Mouse (Mus musculus): ENCODE measurements around the gene Exoc2. TPM values are rescaled to one million over a fixed set of nuclear protein-coding genes. Genes with fewer than 3 reads are reported as not detected.

Gene Exoc2
- total RNA-seq, 2 experiments from 2014 or later = 11.7 to 12.9 TPM

DNA sequence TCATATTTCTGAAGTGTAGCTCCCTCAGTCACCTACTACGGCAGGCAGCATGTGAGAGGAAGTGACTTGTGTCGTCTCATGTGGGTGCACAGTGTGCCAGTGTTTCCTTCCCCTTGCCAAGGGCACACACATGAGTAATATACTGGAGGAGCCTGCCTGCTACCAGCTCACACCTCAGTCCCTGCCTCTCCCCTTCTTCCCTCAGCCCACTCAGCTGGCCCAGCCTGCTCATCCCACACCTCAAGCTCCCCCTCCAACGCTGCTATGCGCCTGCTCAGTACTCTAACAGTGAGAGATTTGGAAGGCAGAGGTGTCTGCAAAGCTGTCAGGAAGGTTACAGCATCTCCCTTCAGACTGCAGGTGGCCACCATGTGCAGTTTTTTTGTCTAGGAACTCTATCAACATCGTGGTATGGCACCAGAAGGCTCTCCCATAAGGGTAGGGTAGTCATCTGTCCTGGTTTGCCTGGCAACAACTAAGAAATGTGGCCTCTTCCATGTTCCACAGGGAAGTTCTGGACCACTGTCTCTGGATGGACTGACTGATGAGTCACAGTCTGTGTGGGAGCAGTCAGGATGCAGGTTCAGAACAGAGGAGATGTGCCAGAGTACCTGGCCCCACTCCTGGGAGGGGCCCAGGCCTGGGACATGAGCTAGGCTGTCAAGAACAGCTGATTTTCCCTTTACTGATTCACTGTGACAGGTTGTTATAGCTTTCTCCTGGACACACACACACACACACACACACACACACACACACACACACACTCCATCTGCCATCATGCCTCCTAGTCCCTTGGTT is 187.5 kb downstream of the Exoc2 start:
- no peak for DNase-seq
- intact Hi-C loops (cut with DNase I) = no loop called here

DNA sequence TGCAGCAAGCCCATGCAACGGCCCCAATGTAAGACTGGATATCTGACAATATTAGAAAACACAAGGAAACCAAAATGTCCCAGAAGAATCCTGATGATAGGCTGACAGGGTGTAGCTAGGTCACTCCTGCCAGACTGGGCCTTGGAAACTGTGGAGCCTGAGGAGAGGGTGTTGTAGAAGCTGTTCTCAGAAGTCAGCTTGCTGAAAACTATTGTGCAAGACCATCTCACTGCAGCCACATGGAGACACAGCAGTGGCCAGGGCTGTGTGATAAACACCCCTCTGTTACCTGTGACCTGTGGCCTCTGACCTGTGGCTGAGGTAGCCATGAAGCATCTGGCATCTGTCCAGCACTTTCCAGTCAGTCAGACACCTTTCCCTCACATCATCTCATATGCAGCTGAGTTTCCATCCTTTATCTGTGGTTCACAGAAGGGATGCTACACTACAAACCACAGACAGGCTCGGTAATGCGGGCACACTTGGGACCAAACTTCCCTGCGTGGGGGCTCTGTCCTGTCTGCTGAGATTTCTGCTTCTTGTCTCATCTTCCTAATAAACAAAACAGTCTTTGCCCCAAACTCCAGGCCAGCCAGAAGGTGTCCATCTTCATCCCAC is 188.4 kb downstream of the Exoc2 start:
- DNase-seq = peak in 1 of 2 experiments; percentile 39
- intact Hi-C loops (cut with DNase I) = no loop called here

DNA sequence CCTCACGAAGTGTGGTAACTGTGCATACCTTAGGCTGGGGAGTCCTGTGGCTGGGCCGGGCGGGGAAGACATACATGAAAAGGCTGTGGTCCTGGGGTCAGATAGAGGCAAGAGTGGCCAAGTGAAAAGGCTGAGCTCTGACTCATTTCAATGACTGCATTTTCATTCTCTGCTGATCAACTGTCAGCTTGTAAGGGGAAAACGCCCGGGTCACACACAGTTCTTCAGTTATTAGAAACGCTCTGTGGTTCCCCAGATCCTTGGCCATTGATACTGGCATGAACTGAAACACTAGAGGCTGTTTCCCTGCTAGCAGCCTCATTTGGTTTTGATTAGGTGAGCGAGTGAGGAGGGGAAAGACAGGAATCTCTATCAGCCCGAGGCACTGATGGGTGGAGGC is 191.5 kb downstream of the Exoc2 start:
- intact Hi-C loops (cut with DNase I) = no loop called here
- DNase-seq = no peak

DNA sequence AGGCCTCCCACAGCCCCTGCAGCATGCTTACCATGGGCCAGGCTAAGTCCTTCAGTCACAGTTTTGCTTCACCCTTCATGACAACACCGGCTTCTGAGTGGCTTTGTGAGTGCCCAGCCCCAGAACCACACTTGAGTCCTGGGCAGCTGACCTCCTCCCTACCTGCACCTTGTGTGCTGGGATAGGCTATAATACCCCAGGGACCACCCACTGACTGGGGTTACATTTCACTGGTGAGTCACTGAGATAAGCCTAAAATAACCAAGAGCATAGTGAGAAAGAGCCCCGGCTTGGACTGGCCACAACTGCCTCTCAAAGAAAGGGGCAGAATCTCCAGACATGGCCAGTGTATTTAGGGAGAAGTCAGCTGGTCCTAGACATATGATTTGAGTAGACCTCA is 192.0 kb downstream of the Exoc2 start:
- intact Hi-C loops (cut with DNase I) = no loop called here
- DNase-seq = no peak

DNA sequence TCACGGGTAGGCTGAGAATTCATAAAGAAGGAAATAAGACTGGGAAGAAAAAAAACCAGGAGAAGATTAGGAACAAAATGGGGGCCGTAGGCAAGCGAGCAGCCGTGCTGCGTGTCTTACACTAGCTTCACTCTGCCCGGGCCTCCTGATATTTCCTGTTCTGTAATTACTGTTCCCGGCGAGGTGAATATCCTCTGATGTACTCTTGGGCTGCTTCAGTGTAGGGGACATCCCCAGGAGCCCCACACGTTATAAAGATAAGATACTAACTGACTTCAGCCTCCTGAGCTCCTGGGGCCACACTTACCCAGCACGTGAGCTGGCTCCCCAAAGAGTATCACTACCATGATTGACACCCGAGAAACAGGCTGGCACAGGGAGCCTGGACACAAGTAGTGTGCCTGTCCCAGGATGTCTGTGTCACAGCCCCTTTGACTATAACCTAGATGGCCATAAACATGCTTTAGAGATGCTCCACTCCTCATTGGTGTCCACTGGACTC is 196.2 kb downstream of the Exoc2 start:
- DNase-seq = no peak
- intact Hi-C loops (cut with DNase I) = no loop called here

DNA sequence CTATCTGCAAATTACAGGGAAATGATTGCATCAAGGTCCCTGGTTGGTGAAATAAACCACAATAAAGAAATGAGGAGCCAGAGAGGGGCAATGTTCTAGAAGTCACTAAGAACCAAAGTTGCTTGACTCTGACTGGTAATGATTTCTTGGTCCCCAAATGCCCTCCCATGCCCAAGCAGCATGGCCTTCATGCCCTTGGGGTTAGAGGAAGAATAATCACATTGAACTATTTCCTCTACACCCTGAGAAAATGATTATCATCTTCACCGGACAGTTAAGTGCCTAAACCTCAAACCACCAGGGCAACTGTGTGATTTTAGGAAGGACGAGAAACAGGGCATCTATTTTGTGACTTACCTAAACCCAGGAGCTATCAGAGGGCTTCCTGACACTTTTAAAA is 197.9 kb downstream of the Exoc2 start:
- intact Hi-C loops (cut with DNase I) = no loop called here
- no peak for DNase-seq

DNA sequence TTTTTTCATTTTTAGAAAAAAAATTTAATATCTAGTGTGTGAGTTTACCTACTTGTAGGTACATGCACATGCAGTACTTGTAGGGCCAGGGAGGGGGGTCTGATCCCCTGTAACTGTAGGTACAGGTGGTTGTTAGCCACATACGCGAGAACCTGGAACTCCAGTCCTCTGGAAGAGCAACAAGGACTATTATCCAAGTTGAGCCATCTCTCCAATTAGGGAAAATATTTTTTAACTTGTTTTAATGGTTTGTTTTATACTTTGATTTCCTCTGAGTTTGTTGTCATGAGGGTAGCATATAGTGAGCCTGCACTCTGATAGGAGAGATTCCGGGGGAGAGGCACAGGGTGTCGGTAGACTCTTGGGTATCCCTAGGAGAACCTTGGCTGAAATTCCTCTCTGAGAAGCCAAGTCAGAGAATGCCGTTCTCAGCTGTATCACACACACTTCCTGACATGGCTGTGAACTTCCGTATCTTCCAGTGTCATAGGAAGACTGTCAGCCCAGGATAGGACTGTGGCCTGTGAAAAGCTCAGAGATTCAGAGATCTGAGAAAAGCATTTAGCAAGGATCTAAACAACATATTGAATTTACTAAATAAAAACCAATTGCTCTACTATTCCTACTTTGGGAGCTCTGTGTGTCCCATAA is 206.3 kb downstream of the Exoc2 start:
- intact Hi-C loops (cut with DNase I) = no loop called here
- no peak for DNase-seq

DNA sequence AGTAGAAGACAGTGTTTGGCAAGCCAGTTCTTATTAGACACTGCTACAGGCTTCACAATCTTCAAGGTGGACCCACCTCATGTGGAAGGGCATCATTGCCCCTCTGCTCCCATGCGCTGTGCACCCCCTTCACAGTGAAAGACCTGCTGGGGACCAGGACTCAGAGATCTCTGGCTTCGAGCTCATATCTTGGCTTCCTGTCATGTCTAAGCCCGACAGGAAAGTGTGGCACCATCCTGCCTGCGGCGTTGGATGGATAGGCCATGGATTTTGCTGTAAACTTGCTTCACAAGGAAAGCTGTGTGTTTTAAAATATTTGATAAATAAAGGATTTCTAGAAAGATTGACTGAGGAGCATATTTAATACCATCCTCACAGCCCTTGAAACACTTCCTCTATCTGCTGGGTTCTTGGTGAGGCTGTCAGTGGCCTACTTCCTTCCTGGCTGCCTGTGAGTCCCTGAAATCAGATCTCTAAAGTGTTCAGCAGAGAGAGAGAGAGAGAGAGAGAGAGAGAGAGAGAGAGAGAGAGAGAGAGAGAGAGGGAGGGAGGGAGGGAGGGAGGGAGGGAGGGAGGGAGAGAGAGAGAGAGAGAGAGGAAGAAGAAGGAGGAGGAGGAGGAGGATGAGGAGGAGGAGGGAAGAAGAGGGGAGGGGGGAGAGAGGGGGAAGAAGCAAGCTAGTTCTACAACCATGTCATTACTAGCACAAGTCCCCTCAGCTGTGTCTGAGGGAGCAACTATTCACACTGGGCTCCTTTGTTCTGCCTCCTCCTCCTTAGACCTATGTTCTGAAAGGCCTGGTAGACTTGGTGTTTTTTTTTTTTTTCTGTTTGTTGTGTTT is 207.0 kb downstream of the Exoc2 start:
- intact Hi-C loops (cut with DNase I) = no loop called here
- DNase-seq = no peak

DNA sequence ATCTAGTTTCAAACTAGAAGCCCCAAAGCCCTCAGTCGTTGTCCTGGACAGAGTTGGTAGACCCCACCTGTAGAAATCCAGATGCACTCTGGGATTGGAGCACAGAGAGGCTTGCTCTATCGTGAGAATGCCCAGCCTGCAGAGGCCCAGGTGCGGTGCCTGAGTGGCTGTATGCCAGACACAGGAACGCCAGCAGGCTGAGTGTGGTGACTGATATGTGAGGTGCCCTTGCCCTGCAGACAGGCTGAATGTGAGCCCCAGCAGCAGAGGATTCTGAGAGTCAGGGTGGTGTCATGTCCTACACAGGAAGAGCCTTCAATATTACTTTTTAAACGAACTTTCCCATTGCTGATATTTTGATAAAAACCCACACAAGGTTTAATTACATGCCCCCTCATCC is 208.0 kb downstream of the Exoc2 start:
- intact Hi-C loops (cut with DNase I) = no loop called here
- no peak for DNase-seq

DNA sequence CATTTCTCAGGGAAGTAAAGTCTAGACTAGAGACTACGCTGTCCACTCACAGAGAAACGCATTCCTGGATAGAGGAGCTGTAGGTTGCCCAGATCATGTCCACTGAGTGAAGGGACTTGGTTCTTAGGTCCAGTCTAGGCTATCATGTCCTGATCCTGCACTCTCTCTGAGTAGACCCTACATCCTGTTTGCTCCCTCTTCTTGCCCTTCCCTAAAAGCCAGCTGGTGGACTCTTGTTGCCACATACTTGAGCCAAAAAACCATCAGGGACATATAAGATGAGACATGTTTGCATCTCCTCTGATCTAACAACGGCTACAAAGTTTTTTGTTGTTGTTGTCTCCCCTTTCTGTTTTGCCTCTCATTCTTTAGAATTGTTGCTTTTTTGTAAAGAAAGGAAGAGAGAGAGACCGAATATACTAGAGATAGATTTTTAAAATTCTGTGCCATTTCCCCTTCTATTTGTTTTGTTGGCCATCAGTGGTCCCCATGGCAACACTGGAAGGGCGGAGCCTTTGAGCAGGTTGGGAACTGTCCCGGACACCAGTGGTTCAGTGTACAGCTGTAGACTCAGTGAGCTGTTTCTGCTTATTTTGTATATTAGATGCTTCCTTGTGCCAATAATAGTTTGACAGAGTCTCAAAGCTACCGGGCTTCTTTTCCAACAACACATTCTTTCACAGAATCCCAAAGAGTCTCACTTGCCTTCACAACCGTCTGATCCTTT is 209.7 kb downstream of the Exoc2 start:
- peak in 1 of 2 experiments; percentile 51 for DNase-seq

More for the DNA sequence above, 209.7 kb downstream of the Exoc2 start:
- intact Hi-C loops (cut with DNase I) = no loop called here

Other genes starting within 250 kb of the Exoc2 start
- under 1 TPM; 0.79 TPM for gene Irf4, start 224.9 kb downstream of the Exoc2 start, total RNA-seq (2021)
- under 1 TPM in 1 of 2 experiments, not detected in 1; 0.36 TPM for gene Hus1b, start 26.3 kb downstream of the Exoc2 start, total RNA-seq (2021)
- gene Gm5447, start 111 bp upstream of the Exoc2 start, total RNA-seq (2021) = not detected